ENCODE assay signal across 26 mouse cellular contexts in the genomic region with DNA sequence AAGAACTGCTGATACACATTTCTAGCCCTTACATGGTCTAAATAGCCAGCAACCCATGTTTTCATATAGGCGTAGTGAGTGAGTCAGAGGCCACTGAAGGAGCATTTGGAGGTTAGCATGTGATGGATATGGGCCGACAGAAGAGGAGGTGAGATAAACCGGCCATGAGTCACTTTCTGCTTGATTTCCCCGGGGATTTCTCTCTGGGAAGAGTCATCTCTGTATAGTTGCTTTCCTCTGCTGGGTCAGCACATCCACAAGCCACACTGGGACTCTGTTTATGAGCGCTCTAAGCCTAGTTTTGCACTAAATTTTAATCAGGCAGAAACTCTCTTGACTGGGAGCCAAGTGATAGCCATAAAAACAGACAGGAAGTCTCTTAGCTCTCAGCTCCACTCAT.
DNase-seq lines count a peak whose midpoint lies in the region; ATAC-seq and TF ChIP-seq lines count a peak whose summit lies in the region.
"Had no signal": no experiment of that assay in that cellular context is flagged by ENCODE, and none has a peak within 500 bp of the region (broad histone marks: within the 10 kb centered on the region; RNA-seq: fewer than 3 reads in every experiment).

No protein-coding gene starts in this region.

- intact Hi-C loops in left cerebral cortex, postnatal 10 days (cut with DNase I): no loop called here

- TF ChIP-seq CTCF in Patski (IDR thresholded peaks at IDR 0.05): no peak

- CTCF ChIA-PET in Patski (lab: Charles Lee): no interaction called here

- ATAC-seq in Patski: peak; percentile 93
- ATAC-seq: forebrain, embryonic 15.5 days; hindbrain, embryonic 16.5 days; intestine, embryonic 15.5 days had no signal

- POLR2A ChIA-PET in Patski (lab: Charles Lee): no interaction called here

- peak; percentile 39 for DNase-seq in heart, adult 11 months
- no peak for DNase-seq in heart, adult 8-10 months (ENCODE audit: low spot score)
- DNase-seq in 3T3-L1 (ENCODE audit: low read depth, low spot score) (peak; percentile 86), MN1 (ENCODE audit: low spot score) (peak; percentile 76), Patski (ENCODE audit: low read depth, low spot score) (peak; percentile 87)
- no peak for DNase-seq in kidney, postnatal 36 days
- no peak for DNase-seq in left cerebral cortex, postnatal 10 days (ENCODE audit: extremely low spot score in 1 of 2, low spot score in 2 of 2)
- DNase-seq: adrenal gland, postnatal 10 days; cerebellum, adult 11 months; cerebellum, adult 2 months; cerebellum, postnatal 10 days; cerebellum, postnatal 36 days; embryo, embryonic 11 days; gastrocnemius, postnatal 10 days; gastrocnemius, postnatal 36 days; heart, postnatal 10 days; heart, postnatal 36 days; kidney, adult 11 months had no signal

- H3K27me3 ChIP-seq in Patski: no peaks in the 10 kb centered on the region
- H3K27me3 ChIP-seq: embryonic facial prominence, embryonic 13.5 days; forebrain, embryonic 12.5 days; forebrain, embryonic 15.5 days; heart, embryonic 12.5 days; heart, embryonic 15.5 days; hindbrain, embryonic 13.5 days; intestine, embryonic 15.5 days had no signal

- in situ Hi-C loops in Patski (cut with MboI; ENCODE audit: low pct_unique_long_range_greater_than_20kb): no loop called here

Comparison
In these comparisons a context has a peak if more than half of its experiments do, and no peak if none do; other contexts are left out.
1. DNase-seq: peak in heart, adult 11 months (single experiment), 3T3-L1 (single experiment), MN1 (single experiment) and Patski (single experiment); none in heart, adult 8-10 months (single experiment), kidney, postnatal 36 days (0 of 2) and left cerebral cortex, postnatal 10 days (0 of 2).